ENCODE assay signal across 7 mouse cellular contexts in the genomic region with DNA sequence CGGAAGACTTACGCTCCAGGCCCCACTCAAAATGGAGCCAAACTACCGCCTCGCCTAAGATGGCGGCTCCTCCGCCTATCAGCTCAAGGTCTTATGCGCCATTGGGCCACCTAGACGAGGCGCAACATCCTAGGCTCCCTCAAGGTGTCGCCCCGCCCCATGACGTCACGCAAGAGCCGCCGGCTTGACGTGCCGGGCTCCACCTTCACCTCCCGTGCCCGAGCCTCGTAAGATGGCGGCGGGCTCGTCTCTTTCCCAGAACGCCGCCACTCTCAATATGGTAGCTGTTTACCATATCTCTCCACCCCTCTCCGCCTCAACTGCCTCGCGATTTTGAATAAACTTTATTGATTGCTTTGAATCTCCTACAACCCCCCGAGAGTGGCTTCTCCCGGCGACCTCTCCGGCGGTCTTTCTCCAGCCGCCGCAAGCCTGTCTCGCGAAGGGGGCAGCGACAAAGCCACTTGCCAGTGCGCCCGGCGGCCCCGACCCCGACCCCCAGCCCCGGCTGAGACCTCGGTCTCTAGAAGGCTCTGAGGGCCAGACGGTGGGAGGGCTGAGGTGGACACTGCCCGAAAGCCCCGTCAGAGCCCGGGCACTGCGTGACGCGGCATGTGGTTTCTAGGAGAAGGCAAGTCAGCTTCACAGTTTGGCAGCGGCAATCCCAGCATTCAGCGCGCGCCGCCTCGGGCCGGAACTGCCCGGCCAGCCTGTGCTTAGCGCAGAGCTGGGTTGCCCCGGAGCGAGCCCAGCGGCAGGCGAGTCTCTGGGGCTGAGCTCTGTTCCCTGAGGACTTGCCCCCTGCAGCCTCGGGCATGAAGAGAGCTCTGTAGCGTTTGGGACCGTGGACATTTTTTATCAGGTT. TPM values are rescaled to one million over a fixed set of nuclear protein-coding genes. Genes with fewer than 3 reads are reported as not detected.
DNase-seq lines count a peak whose midpoint lies in the region; ATAC-seq and TF ChIP-seq lines count a peak whose summit lies in the region.

Gene Phf8 (plus strand): TSS at position 215 of the 865 bp plus-strand sequence.

- H3K27me3 ChIP-seq in embryonic facial prominence, embryonic 10.5 days (replicated peaks; ENCODE audit: low read depth, poor library complexity, severe bottlenecking), result peaks cover 30% of the 10 kb centered on the region
- no peaks in the 10 kb centered on the region for H3K27me3 ChIP-seq in intestine, postnatal 0 days (replicated peaks; ENCODE audit: control insufficient read depth, insufficient read depth, low read length)
- H3K27me3 ChIP-seq in midbrain, embryonic 12.5 days, result no peaks in the 10 kb centered on the region; the same call in 1 of the 2 replicates
- no peaks in the 10 kb centered on the region for H3K27me3 ChIP-seq in small intestine, adult 2 months (ENCODE audit: control insufficient read depth, insufficient read depth, low read length)

- no peaks in the 10 kb centered on the region; the same call in 1 of the 2 replicates for H3K36me3 ChIP-seq in embryonic facial prominence, embryonic 10.5 days (replicated peaks)
- no peaks in the 10 kb centered on the region for H3K36me3 ChIP-seq in intestine, postnatal 0 days (ENCODE audit: control insufficient read depth, insufficient read depth)
- H3K36me3 ChIP-seq in midbrain, embryonic 12.5 days, result no peaks in the 10 kb centered on the region; the same call in 1 of the 2 replicates
- peaks cover 2% of the 10 kb centered on the region; the same call in 1 of the 2 replicates for H3K36me3 ChIP-seq in small intestine, adult 2 months (ENCODE audit: control insufficient read depth, insufficient read depth, low read length)

- ATAC-seq in intestine, postnatal 0 days, result peak; percentile 99
- ATAC-seq in midbrain, embryonic 12.5 days (ENCODE audit: low FRiP score, low read depth), result peak; percentile 95

- no peaks in the 10 kb centered on the region for H3K9me3 ChIP-seq in embryonic facial prominence, embryonic 10.5 days
- no peaks in the 10 kb centered on the region for H3K9me3 ChIP-seq in intestine, postnatal 0 days (ENCODE audit: control insufficient read depth)
- no peaks in the 10 kb centered on the region for H3K9me3 ChIP-seq in midbrain, embryonic 12.5 days

- DNase-seq in adrenal gland, postnatal 10 days, result peak; percentile 96
- peak; percentile 94 for DNase-seq in embryonic facial prominence, embryonic 10.5 days (ENCODE audit: low spot score)
- DNase-seq in gonadal fat pad, adult 2 months (ENCODE audit: low read depth), result no peak
- peak; percentile 96 for DNase-seq in left cerebral cortex, postnatal 4 days

- peak within 1 kb of the TSS; percentile 68 for H3K4me2 ChIP-seq in intestine, postnatal 0 days (replicated peaks; ENCODE audit: low read depth)
- H3K4me2 ChIP-seq in midbrain, embryonic 12.5 days (replicated peaks), result peak within 1 kb of the TSS; percentile 65

- H3K9ac ChIP-seq in intestine, postnatal 0 days (ENCODE audit: low read depth, low read length), result peak within 1 kb of the TSS; percentile 71
- H3K9ac ChIP-seq in midbrain, embryonic 12.5 days (replicated peaks), result peak within 1 kb of the TSS; percentile 63

- peak within 1 kb of the TSS; percentile 94 for H3K27ac ChIP-seq in embryonic facial prominence, embryonic 10.5 days (replicated peaks)
- peak within 1 kb of the TSS; percentile 98 for H3K27ac ChIP-seq in intestine, postnatal 0 days (ENCODE audit: low read depth, low read length)
- H3K27ac ChIP-seq in midbrain, embryonic 12.5 days (replicated peaks), result peak within 1 kb of the TSS; percentile 97
- peak within 1 kb of the TSS; percentile 88 for H3K27ac ChIP-seq in small intestine, adult 2 months (ENCODE audit: insufficient read depth, low read depth, low read length)

- peak; percentile 41 for TF ChIP-seq CTCF in intestine, postnatal 0 days (IDR thresholded peaks at IDR 0.05; ENCODE audit: low read depth)
- TF ChIP-seq CTCF in small intestine, adult 2 months (IDR thresholded peaks at IDR 0.05; ENCODE audit: extremely low read depth, insufficient read length, insufficient replicate concordance, low read depth, low read length), result no peak

- H3K4me3 ChIP-seq in embryonic facial prominence, embryonic 10.5 days, result peak within 1 kb of the TSS; percentile 68
- peak within 1 kb of the TSS; percentile 52 for H3K4me3 ChIP-seq in intestine, postnatal 0 days (ENCODE audit: low read depth, low read length)
- peak within 1 kb of the TSS; percentile 52 for H3K4me3 ChIP-seq in midbrain, embryonic 12.5 days
- peak within 1 kb of the TSS; percentile 94 for H3K4me3 ChIP-seq in small intestine, adult 2 months (ENCODE audit: low read depth, low read length)

- WGBS in embryonic facial prominence, embryonic 10.5 days, result 20% methylated on average over 68 of the region's 68 CpGs
- WGBS in intestine, postnatal 0 days, result 19% methylated on average over 68 of the region's 68 CpGs
- WGBS in midbrain, embryonic 12.5 days, result 25% methylated on average over 68 of the region's 68 CpGs
- WGBS in small intestine, adult 2 months, result 12% methylated on average over 68 of the region's 68 CpGs

- intact Hi-C loops in left cerebral cortex, postnatal 4 days (cut with DNase I), result loop anchor here (10.0 kb wide), 1 partner anchor 284 kb away; the partner anchor contains the start of gene Huwe1

- H3K4me1 ChIP-seq in embryonic facial prominence, embryonic 10.5 days, result peaks cover 5% of the 10 kb centered on the region; the same call in 1 of the 2 replicates
- no peaks in the 10 kb centered on the region for H3K4me1 ChIP-seq in intestine, postnatal 0 days (replicated peaks; ENCODE audit: control insufficient read depth, insufficient read depth, low read length)
- peaks cover 5% of the 10 kb centered on the region; the same call in 1 of the 2 replicates for H3K4me1 ChIP-seq in midbrain, embryonic 12.5 days
- H3K4me1 ChIP-seq in small intestine, adult 2 months (ENCODE audit: control insufficient read depth, insufficient read depth, insufficient read length, low read length), result peaks cover 4% of the 10 kb centered on the region; the same call in 1 of the 2 replicates

- TF ChIP-seq POLR2A in small intestine, adult 2 months (IDR thresholded peaks at IDR 0.05; ENCODE audit: low read depth, low read length), result peak; percentile 71

RNA-seq across cellular contexts. Expression of gene Phf8, which starts in this region (rescaled TPM):
- total RNA-seq in adrenal gland, postnatal 10 days (2021), result 10 to 100 TPM; 22.9 to 26.2 TPM
- 19.6 and 21.3 TPM in 2 replicates for polyA plus RNA-seq in embryonic facial prominence, embryonic 10.5 days (2016; fragmentation: Nextera tagmentation; extraction: Ambion mirVana)
- 36.6 and 38.4 TPM in 2 replicates for polyA plus RNA-seq in gonadal fat pad, adult 2 months (2012; rRNA removed)
- 7.5 and 7.9 TPM in 2 replicates for polyA plus RNA-seq in intestine, postnatal 0 days (2015; fragmentation: Nextera tagmentation; extraction: Ambion mirVana)
- 10 to 100 TPM; 29.5 to 30.4 TPM for total RNA-seq in left cerebral cortex, postnatal 4 days (2021)
- 30.4 and 32.7 TPM in 2 replicates for polyA plus RNA-seq in midbrain, embryonic 12.5 days (2016; fragmentation: Nextera tagmentation; extraction: Ambion mirVana)
- polyA plus RNA-seq in small intestine, adult 2 months (2012; rRNA removed), result 2.8 and 5.2 TPM in 2 replicates
